Mouse (Mus musculus) liver, embryonic 13.5 days (tissue): ENCODE data around the gene Lrrc1. TPM values are rescaled to one million over a fixed set of nuclear protein-coding genes. Genes with fewer than 3 reads are reported as not detected.

Experiments used
- ATAC-seq: fragments of 200-750 bp; cut with Nextera tagmentation; 2 replicates; pipeline ENCODE4 v1.8.0; 2017; ENCODE audit warnings: low read depth, mild to moderate bottlenecking, moderate number of reproducible peaks, moderate library complexity
- DNase-seq: peaks from one replicate; pipeline ENCODE4 v3.0.0; 2022
- H3K27ac ChIP-seq: fragments of 300-500 bp; sonication (generic); 2 replicates; pipeline ENCODE4 v1.5.1; 2015; ENCODE audit warnings: moderate library complexity, mild to moderate bottlenecking, inconsistent platforms
- H3K27me3 ChIP-seq: fragments of 300-500 bp; sonication (generic); 2 replicates; pipeline ENCODE4 v1.6.1; 2015; ENCODE audit warnings: mild to moderate bottlenecking, inconsistent platforms
- H3K36me3 ChIP-seq: fragments of 300-500 bp; sonication (generic); 2 replicates; pipeline ENCODE4 v1.6.1; 2015; ENCODE audit warnings: mild to moderate bottlenecking, inconsistent platforms
- H3K4me1 ChIP-seq: fragments of 300-500 bp; sonication (generic); replicated peaks from 2 replicates; pipeline ENCODE4 v1.6.1; 2015; ENCODE audit warnings: inconsistent platforms
- H3K4me2 ChIP-seq: fragments of 300-500 bp; sonication (generic); 2 replicates; pipeline ENCODE4 v1.6.1; 2015; ENCODE audit warnings: inconsistent platforms, mild to moderate bottlenecking, moderate library complexity
- H3K4me3 ChIP-seq: fragments of 300-500 bp; sonication (generic); replicated peaks from 2 replicates; pipeline ENCODE4 v1.5.1; 2015; ENCODE audit warnings: mild to moderate bottlenecking, inconsistent platforms
- H3K9ac ChIP-seq: fragments of 300-500 bp; sonication (generic); 2 replicates; pipeline ENCODE4 v1.6.1; 2015; ENCODE audit warnings: mild to moderate bottlenecking, inconsistent platforms
- H3K9me3 ChIP-seq: fragments of 300-500 bp; sonication (generic); replicated peaks from 2 replicates; pipeline ENCODE4 v1.6.1; 2016; ENCODE audit warnings: inconsistent platforms
- WGBS: fragments of 180-500 bp; shearing (Covaris S2); methylation state at CpG from one replicate; pipeline ENCODE4 v1.1.7; 2015; ENCODE audit not compliant: insufficient replicate concordance; 5-methylcytosine and 5-hydroxymethylcytosine counted together
- polyA plus RNA-seq: library from polyadenylated mRNA; unstranded; fragments of >200 nt; fragmentation: Nextera tagmentation; extraction: Ambion mirVana; gene quantifications from 2 replicates; pipeline ENCODE4 v1.2.1, GENCODE M21; 2015

The Lrrc1 gene
- polyA plus RNA-seq, 1 experiment from 2014 or later, result 3.1 TPM

- Histone ChIP-seq H3K9ac (no peak overlapping the region), H3K27me3 (no peaks in the 10 kb centered on the region), H3K36me3 (no peaks in the 10 kb centered on the region), H3K9me3 (no peaks in the 10 kb centered on the region), H3K27ac (no peak overlapping the region), H3K4me3 (no peak overlapping the region), H3K4me2 (no peak overlapping the region), H3K4me1 (no peaks in the 10 kb centered on the region)
- ATAC-seq (no peak), DNase-seq (no peak)
- WGBS, result 65% methylated on average over 4 of the region's 4 CpGs
These were observed 27.2 kb upstream of the Lrrc1 start for GRCm38 (mm10) chr9:77571851-77572250.

- H3K27ac ChIP-seq, result no peak overlapping the region
- H3K9ac ChIP-seq, result no peak overlapping the region
- 55% methylated on average over 13 of the region's 13 CpGs for WGBS
- H3K27me3 ChIP-seq, result no peaks in the 10 kb centered on the region; the same call in 1 of the 2 replicates
- H3K4me2 ChIP-seq, result no peak overlapping the region
- H3K4me1 ChIP-seq, result no peaks in the 10 kb centered on the region
- DNase-seq (no peak), ATAC-seq (no peak)
- H3K36me3 ChIP-seq, result no peaks in the 10 kb centered on the region
- no peak overlapping the region for H3K4me3 ChIP-seq
- no peaks in the 10 kb centered on the region for H3K9me3 ChIP-seq
These were observed 24.3 kb upstream of the Lrrc1 start for GRCm38 (mm10) chr9:77568789-77569506.

GRCm38 (mm10) chr9:77561827-77562226 lies 17.2 kb upstream of the Lrrc1 start:
- Histone ChIP-seq H3K9me3 (no peaks in the 10 kb centered on the region), H3K27ac (no peak overlapping the region), H3K4me2 (no peak overlapping the region), H3K27me3 (no peaks in the 10 kb centered on the region; the same call in 1 of the 2 replicates), H3K4me1 (no peaks in the 10 kb centered on the region), H3K9ac (no peak overlapping the region), H3K4me3 (no peak overlapping the region), H3K36me3 (no peaks in the 10 kb centered on the region)
- ATAC-seq (no peak), DNase-seq (no peak)

GRCm38 (mm10) chr9:77557963-77558362 lies 13.3 kb upstream of the Lrrc1 start:
- Histone ChIP-seq H3K27me3 (no peaks in the 10 kb centered on the region), H3K9ac (no peak overlapping the region), H3K4me2 (no peak overlapping the region), H3K9me3 (no peaks in the 10 kb centered on the region), H3K4me3 (no peak overlapping the region), H3K4me1 (no peaks in the 10 kb centered on the region), H3K36me3 (no peaks in the 10 kb centered on the region), H3K27ac (no peak overlapping the region)
- ATAC-seq (no peak), DNase-seq (no peak)
- 31% methylated on average over 3 of the region's 3 CpGs for WGBS

- no peak for ATAC-seq
- H3K4me3 ChIP-seq, result no peak overlapping the region
- H3K27me3 ChIP-seq, result no peaks in the 10 kb centered on the region
- no peaks in the 10 kb centered on the region for H3K36me3 ChIP-seq
- no peak overlapping the region for H3K9ac ChIP-seq
- WGBS, result 63% methylated on average over 4 of the region's 4 CpGs
- DNase-seq, result no peak
- no peaks in the 10 kb centered on the region for H3K9me3 ChIP-seq
- H3K27ac ChIP-seq, result no peak overlapping the region
- H3K4me2 ChIP-seq, result no peak overlapping the region
- no peaks in the 10 kb centered on the region for H3K4me1 ChIP-seq
These were observed 12.5 kb upstream of the Lrrc1 start for GRCm38 (mm10) chr9:77557181-77557580.

- ATAC-seq, result no peak
- Histone ChIP-seq H3K9me3 (no peaks in the 10 kb centered on the region), H3K36me3 (no peaks in the 10 kb centered on the region), H3K4me2 (no peak overlapping the region), H3K4me3 (no peak overlapping the region), H3K27me3 (no peaks in the 10 kb centered on the region), H3K9ac (no peak overlapping the region), H3K27ac (no peak overlapping the region), H3K4me1 (no peaks in the 10 kb centered on the region)
- WGBS, result 69% methylated on average over 9 of the region's 9 CpGs
- no peak for DNase-seq
These were observed 11.8 kb upstream of the Lrrc1 start for GRCm38 (mm10) chr9:77556435-77556834.

GRCm38 (mm10) chr9:77553465-77553864 lies 8.8 kb upstream of the Lrrc1 start:
- H3K36me3 ChIP-seq, result no peaks in the 10 kb centered on the region
- no peak overlapping the region for H3K4me3 ChIP-seq
- H3K4me2 ChIP-seq, result no peak overlapping the region
- H3K27ac ChIP-seq, result no peak overlapping the region
- ATAC-seq (no peak), DNase-seq (no peak)
- H3K4me1 ChIP-seq, result no peaks in the 10 kb centered on the region
- H3K9ac ChIP-seq, result no peak overlapping the region
- 54% methylated on average over 2 of the region's 2 CpGs for WGBS
- H3K27me3 ChIP-seq, result no peaks in the 10 kb centered on the region
- H3K9me3 ChIP-seq, result no peaks in the 10 kb centered on the region

GRCm38 (mm10) chr9:77551036-77551512 lies 6.4 kb upstream of the Lrrc1 start:
- no peaks in the 10 kb centered on the region for H3K36me3 ChIP-seq
- no peak overlapping the region for H3K4me3 ChIP-seq
- WGBS, result 17% methylated on average over 7 of the region's 7 CpGs
- no peak overlapping the region for H3K27ac ChIP-seq
- no peaks in the 10 kb centered on the region for H3K9me3 ChIP-seq
- ATAC-seq (no peak), DNase-seq (peak; percentile 21)
- H3K27me3 ChIP-seq, result peaks cover 7% of the 10 kb centered on the region; the same call in 1 of the 2 replicates
- no peak overlapping the region for H3K4me2 ChIP-seq
- H3K9ac ChIP-seq, result no peak overlapping the region
- no peaks in the 10 kb centered on the region for H3K4me1 ChIP-seq

GRCm38 (mm10) chr9:77546010-77546409 lies 1.3 kb upstream of the Lrrc1 start:
- H3K4me3 ChIP-seq, result no peak overlapping the region
- DNase-seq (no peak), ATAC-seq (no peak)
- no peak overlapping the region for H3K4me2 ChIP-seq
- H3K27ac ChIP-seq, result no peak overlapping the region
- no peaks in the 10 kb centered on the region for H3K9me3 ChIP-seq
- 54% methylated on average over 3 of the region's 3 CpGs for WGBS
- H3K4me1 ChIP-seq, result peaks cover 25% of the 10 kb centered on the region
- peaks cover 35% of the 10 kb centered on the region for H3K27me3 ChIP-seq
- no peak overlapping the region for H3K9ac ChIP-seq
- no peaks in the 10 kb centered on the region for H3K36me3 ChIP-seq

GRCm38 (mm10) chr9:77545068-77545421 lies 375 bp upstream of the Lrrc1 start:
- peak overlapping the region; percentile 77 for H3K9ac ChIP-seq
- H3K9me3 ChIP-seq, result no peaks in the 10 kb centered on the region
- H3K4me1 ChIP-seq, result peaks cover 25% of the 10 kb centered on the region
- no peak overlapping the region for H3K27ac ChIP-seq
- peaks cover 35% of the 10 kb centered on the region for H3K27me3 ChIP-seq
- ATAC-seq (no peak), DNase-seq (no peak)
- peak overlapping the region; percentile 75 for H3K4me3 ChIP-seq
- WGBS, result under 1% methylated on average over 17 of the region's 17 CpGs
- H3K4me2 ChIP-seq, result peak overlapping the region; percentile 95
- no peaks in the 10 kb centered on the region for H3K36me3 ChIP-seq

- H3K27ac ChIP-seq, result no peak overlapping the region
- 1% methylated on average over 40 of the region's 40 CpGs for WGBS
- H3K4me2 ChIP-seq, result peak overlapping the region; percentile 95
- peaks cover 25% of the 10 kb centered on the region for H3K4me1 ChIP-seq
- peak; percentile 59 for ATAC-seq
- no peaks in the 10 kb centered on the region for H3K9me3 ChIP-seq
- no peaks in the 10 kb centered on the region for H3K36me3 ChIP-seq
- peak; percentile 27 for DNase-seq
- H3K4me3 ChIP-seq, result peak overlapping the region; percentile 75
- peaks cover 35% of the 10 kb centered on the region for H3K27me3 ChIP-seq
- H3K9ac ChIP-seq, result peak overlapping the region; percentile 77
These were observed 1.0 kb downstream of the Lrrc1 start for GRCm38 (mm10) chr9:77543351-77544321.
